Mouse (Mus musculus) MEL (cell line): ENCODE data around the gene Adra1d. TPM values are rescaled to one million over a fixed set of nuclear protein-coding genes. Genes with fewer than 3 reads are reported as not detected.

ENCODE experiments used
- DNase-seq: peaks from one replicate; pipeline ENCODE4 v3.0.0; 2011; ENCODE audit warnings: low read depth, low spot score
- H3K27ac ChIP-seq: 2 replicates; pipeline ENCODE4 v1.5.1; 2012; ENCODE audit warnings: low read depth, mild to moderate bottlenecking, control low read depth, low read length, moderate library complexity; ENCODE audit not compliant: control insufficient read depth
- H3K27me3 ChIP-seq, 2 experiments: fragments of 150-350 bp in 1 of 2; sonication (generic) in 1 of 2; 2 replicates each; pipeline ENCODE4 v1.6.1; 2012; ENCODE audit warnings: low read length in 2 of 2, mild to moderate bottlenecking in 2 of 2, improper control_type of control experiment in 1 of 2, moderate library complexity in 1 of 2; ENCODE audit not compliant: insufficient read depth in 2 of 2, control insufficient read depth in 1 of 2
- H3K36me3 ChIP-seq, 2 experiments: 2 replicates each; pipeline ENCODE4 v1.6.1; 2012 to 2014; ENCODE audit warnings: low read length in 2 of 2, improper control_type of control experiment in 1 of 2, inconsistent platforms in 1 of 2, mild to moderate bottlenecking in 1 of 2; ENCODE audit not compliant: insufficient read depth in 2 of 2, control insufficient read depth in 1 of 2
- H3K4me1 ChIP-seq, 2 experiments: fragments of 150-350 bp in 1 of 2; sonication (generic) in 1 of 2; 2 replicates each; pipeline ENCODE4 v1.6.1; 2012; ENCODE audit warnings: low read length in 2 of 2, improper control_type of control experiment in 1 of 2, mild to moderate bottlenecking in 1 of 2; ENCODE audit not compliant: insufficient read depth in 2 of 2, control insufficient read depth in 1 of 2
- H3K4me3 ChIP-seq, 2 experiments: fragments of 150-350 bp in 1 of 2; sonication (generic) in 1 of 2; 2 replicates each; pipeline ENCODE4 v1.5.1; 2012; ENCODE audit warnings: low read depth in 2 of 2, low read length in 2 of 2, mild to moderate bottlenecking in 2 of 2, moderate library complexity in 2 of 2, control low read depth in 1 of 2, improper control_type of control experiment in 1 of 2; ENCODE audit not compliant: control insufficient read depth in 1 of 2, insufficient read depth in 1 of 2
- H3K79me2 ChIP-seq: 2 replicates; pipeline ENCODE4 v1.6.1; 2012; ENCODE audit warnings: mild to moderate bottlenecking, low read length, moderate library complexity; ENCODE audit not compliant: control insufficient read depth, poor library complexity, insufficient read depth
- H3K9ac ChIP-seq: 2 replicates; pipeline ENCODE4 v1.6.1; 2012; ENCODE audit warnings: low read depth, mild to moderate bottlenecking, control low read depth, low read length, moderate library complexity; ENCODE audit not compliant: control insufficient read depth, poor library complexity, severe bottlenecking
- H3K9me3 ChIP-seq: fragments of 150-350 bp; sonication (generic); replicated peaks from 2 replicates; pipeline ENCODE4 v1.6.1; 2012; ENCODE audit warnings: mild to moderate bottlenecking, low read length, improper control_type of control experiment, moderate library complexity; ENCODE audit not compliant: insufficient read depth
- BHLHE40 ChIP-seq: IDR thresholded peaks from 2 replicates; pipeline ENCODE4 v1.6.1; 2012; ENCODE audit warnings: low read depth, mild to moderate bottlenecking, inconsistent platforms, low read length, improper control_type of control experiment, borderline replicate concordance
- CHD1 ChIP-seq: IDR thresholded peaks from 2 replicates; pipeline ENCODE4 v1.6.1; 2012; ENCODE audit warnings: low read depth, mild to moderate bottlenecking, inconsistent platforms, low read length, improper control_type of control experiment
- CHD2 ChIP-seq: IDR thresholded peaks from 2 replicates; pipeline ENCODE4 v1.6.1; 2011; ENCODE audit warnings: low read length, improper control_type of control experiment
- CTCF ChIP-seq, 3 experiments: IDR thresholded peaks in 2 of 3; conservative IDR thresholded peaks in 1 of 3; 2 replicates each; pipeline ENCODE4 v1.5.1; 2011 to 2012; ENCODE audit warnings: low read length in 3 of 3, low read depth in 2 of 3, mild to moderate bottlenecking in 2 of 3, improper control_type of control experiment in 1 of 3, inconsistent platforms in 1 of 3, mixed read lengths in 1 of 3, moderate library complexity in 1 of 3; ENCODE audit not compliant: control insufficient read depth in 1 of 3, insufficient read depth in 1 of 3, poor library complexity in 1 of 3, severe bottlenecking in 1 of 3
- ELF1 ChIP-seq: IDR thresholded peaks from 2 replicates; pipeline ENCODE4 v1.6.1; 2014; ENCODE audit warnings: low read depth, mild to moderate bottlenecking, inconsistent platforms, low read length, improper control_type of control experiment, moderate library complexity
- EP300 ChIP-seq, 2 experiments: IDR thresholded peaks; 2 replicates each; pipeline ENCODE4 v1.6.1; 2011; ENCODE audit warnings: improper control_type of control experiment in 2 of 2, low read length in 2 of 2, low read depth in 1 of 2, mild to moderate bottlenecking in 1 of 2
- ETS1 ChIP-seq: IDR thresholded peaks from 2 replicates; pipeline ENCODE4 v1.6.1; 2012; ENCODE audit warnings: low read depth, mild to moderate bottlenecking, inconsistent platforms, low read length, improper control_type of control experiment, moderate library complexity
- GABPA ChIP-seq: IDR thresholded peaks from 2 replicates; pipeline ENCODE4 v1.6.1; 2012; ENCODE audit warnings: low read depth, mild to moderate bottlenecking, inconsistent platforms, low read length, improper control_type of control experiment, moderate library complexity
- GATA1 ChIP-seq: IDR thresholded peaks from 2 replicates; pipeline ENCODE4 v1.6.1; 2011; ENCODE audit warnings: low read depth, low read length, improper control_type of control experiment
- JUND ChIP-seq: IDR thresholded peaks from 2 replicates; pipeline ENCODE4 v1.6.1; 2011; ENCODE audit warnings: low read depth, mild to moderate bottlenecking, improper control_type of control experiment, low read length
- MAX ChIP-seq: IDR thresholded peaks from 2 replicates; pipeline ENCODE4 v1.6.1; 2011; ENCODE audit warnings: low read length, improper control_type of control experiment
- MAZ ChIP-seq: IDR thresholded peaks from 2 replicates; pipeline ENCODE4 v1.6.1; 2012; ENCODE audit warnings: low read depth, mild to moderate bottlenecking, inconsistent platforms, low read length, improper control_type of control experiment
- MYC ChIP-seq: IDR thresholded peaks from 2 replicates; pipeline ENCODE4 v1.6.1; 2011; ENCODE audit warnings: low read depth, mild to moderate bottlenecking, low read length, improper control_type of control experiment, moderate library complexity
- NELFE ChIP-seq: IDR thresholded peaks from 2 replicates; pipeline ENCODE4 v1.6.1; 2011; ENCODE audit warnings: low read depth, low read length, improper control_type of control experiment
- NRF1 ChIP-seq: IDR thresholded peaks from 2 replicates; pipeline ENCODE4 v1.6.1; 2014; ENCODE audit warnings: low read depth, mild to moderate bottlenecking, inconsistent platforms, low read length, improper control_type of control experiment, moderate library complexity; ENCODE audit not compliant: poor library complexity, insufficient read depth, severe bottlenecking
- POLR2AphosphoS5 ChIP-seq: IDR thresholded peaks from 2 replicates; pipeline ENCODE4 v1.6.1; 2012; ENCODE audit warnings: low read depth, borderline replicate concordance, mild to moderate bottlenecking, inconsistent platforms, low read length, moderate library complexity, mixed read lengths
- RCOR1 ChIP-seq: IDR thresholded peaks from 2 replicates; pipeline ENCODE4 v1.6.1; 2012; ENCODE audit warnings: low read depth, mild to moderate bottlenecking, inconsistent platforms, low read length, improper control_type of control experiment
- SIN3A ChIP-seq: IDR thresholded peaks from 2 replicates; pipeline ENCODE4 v1.6.1; 2012; ENCODE audit warnings: low read length, improper control_type of control experiment, inconsistent platforms
- SMC3 ChIP-seq: IDR thresholded peaks from 2 replicates; pipeline ENCODE4 v1.6.1; 2011; ENCODE audit warnings: low read depth, low read length, improper control_type of control experiment
- TAL1 ChIP-seq: IDR thresholded peaks from 2 replicates; pipeline ENCODE4 v1.6.1; 2012; ENCODE audit warnings: mild to moderate bottlenecking, inconsistent platforms, low read length, moderate library complexity, mixed read lengths
- TBP ChIP-seq: IDR thresholded peaks from 2 replicates; pipeline ENCODE4 v1.8.0; 2011; ENCODE audit warnings: low read depth, low read length, improper control_type of control experiment
- TCF12 ChIP-seq: IDR thresholded peaks from 2 replicates; pipeline ENCODE4 v1.6.1; 2014; ENCODE audit warnings: low read depth, mild to moderate bottlenecking, inconsistent platforms, low read length, improper control_type of control experiment, moderate library complexity
- UBTF ChIP-seq: IDR thresholded peaks from 2 replicates; pipeline ENCODE4 v1.6.1; 2012; ENCODE audit warnings: low read depth, mild to moderate bottlenecking, inconsistent platforms, low read length, improper control_type of control experiment, moderate library complexity, borderline replicate concordance; ENCODE audit not compliant: insufficient read depth
- USF2 ChIP-seq, 2 experiments: IDR thresholded peaks; 2 replicates each; pipeline ENCODE4 v1.6.1; 2011 to 2012; ENCODE audit warnings: improper control_type of control experiment in 2 of 2, low read length in 2 of 2, borderline replicate concordance in 1 of 2, inconsistent platforms in 1 of 2, low read depth in 1 of 2, mild to moderate bottlenecking in 1 of 2; ENCODE audit not compliant: insufficient read depth in 1 of 2
- ZC3H11A ChIP-seq: IDR thresholded peaks from 2 replicates; pipeline ENCODE4 v1.6.1; 2012; ENCODE audit warnings: low read depth, mild to moderate bottlenecking, inconsistent platforms, low read length, improper control_type of control experiment
- ZMIZ1 ChIP-seq: IDR thresholded peaks from 2 replicates; pipeline ENCODE4 v1.6.1; 2012; ENCODE audit warnings: low read depth, mild to moderate bottlenecking, inconsistent platforms, low read length, improper control_type of control experiment, moderate library complexity
- polyA plus RNA-seq, 2 experiments: library from polyadenylated mRNA; stranded (reverse) in 1 of 2; unstranded in 1 of 2; fragments of >175 nt in 1 of 2; fragments of >200 nt in 1 of 2; gene quantifications; 2 replicates each; pipeline versions ENCODE4 v1.2.1 to v1.2.4; 2012; ENCODE audit warnings: low replicate concordance in 2 of 2, low read depth in 1 of 2; ENCODE audit not compliant: insufficient read length in 2 of 2, insufficient read depth in 1 of 2, missing spikeins in 1 of 2
- total RNA-seq: library from RNA; depleted of rRNA; stranded (reverse); fragments of 300-350 nt; gene quantifications from 2 replicates; pipeline ENCODE4 v1.2.3, GENCODE M21; 2012; rRNA removed

Adra1d gene
- total and polyA plus RNA-seq, 3 experiments: not detected

- no peaks in the 10 kb centered on the region; the same call in 1 of the 2 replicates for H3K79me2 ChIP-seq
- no peak overlapping the region for H3K27ac ChIP-seq
- H3K27me3 ChIP-seq: peaks cover 9% of the 10 kb centered on the region in 2 experiments
- no peak overlapping the region for H3K4me3 ChIP-seq
- H3K9ac ChIP-seq: no peak overlapping the region
- peak; percentile 37 for DNase-seq
- peaks cover 0 to 11% of the 10 kb centered on the region in 2 experiments; a peak in 2 of 4 replicates for H3K36me3 ChIP-seq
- no peak for TF ChIP-seq POLR2AphosphoS5
- TF ChIP-seq ELF1: no peak
- TF ChIP-seq GABPA: no peak
- TF ChIP-seq BHLHE40: no peak
- TF ChIP-seq SIN3A: no peak
- TF ChIP-seq UBTF: no peak
- TF ChIP-seq CHD2: no peak
- TF ChIP-seq MAX: no peak
- no peak for TF ChIP-seq SMC3
- no peak for TF ChIP-seq NRF1
- no peak for TF ChIP-seq CTCF (IDR thresholded peaks at IDR 0.05 in 2 of 3, conservative IDR thresholded peaks at IDR 0.05 in 1 of 3; ENCODE audit: control insufficient read depth in 1 of 3, insufficient read depth in 1 of 3, low read depth in 2 of 3, low read length in 3 of 3, poor library complexity in 1 of 3, severe bottlenecking in 1 of 3)
- TF ChIP-seq TBP: no peak
- TF ChIP-seq TAL1: peak; percentile 75
- TF ChIP-seq EP300 (IDR thresholded peaks at IDR 0.05; ENCODE audit: low read depth in 1 of 2, low read length in 2 of 2): peak in 1 of 2 experiments; percentile 50; a peak in 2 of 4 replicates
- TF ChIP-seq CHD1: no peak
- no peak for TF ChIP-seq JUND
- no peak for TF ChIP-seq USF2 (IDR thresholded peaks at IDR 0.05; ENCODE audit: borderline replicate concordance in 1 of 2, insufficient read depth in 1 of 2, low read depth in 1 of 2, low read length in 2 of 2)
- no peak for TF ChIP-seq ZC3H11A
- peak; percentile 69 for TF ChIP-seq ETS1
- TF ChIP-seq TCF12: peak; percentile 79; the same call in 1 of the 2 replicates
- TF ChIP-seq ZMIZ1: no peak
- TF ChIP-seq RCOR1: peak; percentile 44; the same call in 1 of the 2 replicates
- TF ChIP-seq GATA1: 0 out of 2 replicates have a peak, but pooled peaks have one; percentile 17
- TF ChIP-seq MAZ: no peak
- TF ChIP-seq MYC: no peak
- TF ChIP-seq NELFE: no peak
- peaks cover 4 to 16% of the 10 kb centered on the region in 2 experiments; a peak in 3 of 4 replicates for H3K4me1 ChIP-seq
- no peaks in the 10 kb centered on the region for H3K9me3 ChIP-seq
These were observed 65.8 kb downstream of the Adra1d start for GRCm38 (mm10) chr2:131496125-131496820.

Other genes with a start within 250 kb of the Adra1d start
- 0.73 and 0.78 TPM in 2 replicates for gene Rnf24, start 209.4 kb downstream of the Adra1d start, total RNA-seq
- 1 to 10 TPM in 1 of 2 experiments, not detected in 1; 2.9 TPM for gene Rnf24, start 209.4 kb downstream of the Adra1d start, polyA plus RNA-seq
- 1.9 and 2.2 TPM in 2 replicates for gene Smox, start 70.8 kb downstream of the Adra1d start, total RNA-seq
- 1 to 10 TPM in 1 of 2 experiments, not detected in 1; 5.5 TPM for gene Smox, start 70.8 kb downstream of the Adra1d start, polyA plus RNA-seq